In the genomic region with DNA sequence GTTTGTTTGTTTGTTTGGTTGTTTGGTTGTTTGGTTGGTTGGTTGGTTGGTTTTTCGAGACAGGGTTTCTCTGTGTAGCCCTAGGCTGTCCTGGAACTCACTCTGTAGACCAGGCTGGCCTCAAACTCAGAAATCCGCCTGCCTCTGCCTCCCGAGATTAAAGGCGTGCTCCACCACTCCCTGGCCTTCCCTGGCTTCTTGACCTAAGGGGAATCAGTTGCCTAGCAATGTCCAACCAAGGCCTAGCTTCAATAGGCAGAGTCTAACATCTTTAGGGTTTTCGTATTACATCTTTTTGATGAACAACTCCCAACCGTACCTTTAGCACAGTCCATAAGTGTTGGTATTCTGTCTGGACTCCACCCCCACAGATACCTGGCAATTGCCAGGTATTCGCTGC, we compare ENCODE assay signal across 8 mouse cellular contexts. TPM values are rescaled to one million over a fixed set of nuclear protein-coding genes. Genes with fewer than 3 reads are reported as not detected.
DNase-seq lines count a peak whose midpoint lies in the region; ATAC-seq lines count a peak whose summit lies in the region.
"Not testable (repeated sequence)": the region's sequence is repeated elsewhere in the genome, so short reads cannot be mapped to it uniquely, and the experiment has no call there.
"Had no signal": no experiment of that assay in that cellular context is flagged by ENCODE, and none has a peak within 500 bp of the region (broad histone marks: within the 10 kb centered on the region; RNA-seq: fewer than 3 reads in every experiment).

No protein-coding gene starts in this region.

- H3K27me3 ChIP-seq in forebrain, embryonic 15.5 days; hindbrain, embryonic 10.5 days (ENCODE audit: insufficient read depth, poor library complexity, severe bottlenecking); liver, embryonic 12.5 days (replicated peaks); midbrain, embryonic 12.5 days; stomach, embryonic 14.5 days (ENCODE audit: control insufficient read depth, insufficient read depth, low read length): not testable (repeated sequence)

- ATAC-seq in forebrain, embryonic 15.5 days (replicated peaks), result peak; percentile 30
- ATAC-seq in liver, embryonic 12.5 days; stomach, embryonic 14.5 days (ENCODE audit: insufficient number of reproducible peaks, insufficient read depth, low FRiP score, low read depth): not testable (repeated sequence)
- peak; percentile 14 for ATAC-seq in midbrain, embryonic 12.5 days (ENCODE audit: low FRiP score, low read depth)

- peak overlapping the region; percentile 52 for H3K4me2 ChIP-seq in forebrain, embryonic 15.5 days (replicated peaks)
- peak overlapping the region; percentile 75 for H3K4me2 ChIP-seq in liver, embryonic 12.5 days
- H3K4me2 ChIP-seq in midbrain, embryonic 12.5 days (replicated peaks), result peak overlapping the region; percentile 62
- peak overlapping the region; percentile 69 for H3K4me2 ChIP-seq in stomach, embryonic 14.5 days (replicated peaks; ENCODE audit: low read depth, low read length)

- not testable (repeated sequence) for H3K9ac ChIP-seq in forebrain, embryonic 15.5 days (replicated peaks); liver, embryonic 12.5 days; midbrain, embryonic 12.5 days (replicated peaks); stomach, embryonic 14.5 days (replicated peaks; ENCODE audit: low read depth, low read length)

- peak overlapping the region; percentile 99 for H3K4me3 ChIP-seq in forebrain, embryonic 15.5 days
- H3K4me3 ChIP-seq in hindbrain, embryonic 10.5 days, result peak overlapping the region; percentile 88
- peak overlapping the region; percentile 79 for H3K4me3 ChIP-seq in liver, embryonic 12.5 days
- H3K4me3 ChIP-seq in midbrain, embryonic 12.5 days, result peak overlapping the region; percentile 95
- H3K4me3 ChIP-seq in stomach, embryonic 14.5 days (ENCODE audit: low read depth, low read length), result peak overlapping the region; percentile 88

- H3K27ac ChIP-seq in forebrain, embryonic 15.5 days (replicated peaks); hindbrain, embryonic 10.5 days; liver, embryonic 12.5 days; midbrain, embryonic 12.5 days (replicated peaks); stomach, embryonic 14.5 days (ENCODE audit: low read length): not testable (repeated sequence)

- not testable (repeated sequence) for H3K9me3 ChIP-seq in forebrain, embryonic 15.5 days; hindbrain, embryonic 10.5 days; liver, embryonic 12.5 days (replicated peaks); midbrain, embryonic 12.5 days; stomach, embryonic 14.5 days (ENCODE audit: control insufficient read depth, low read depth, low read length)

- peaks cover 14% of the 10 kb centered on the region; the same call in 1 of the 2 replicates for H3K36me3 ChIP-seq in forebrain, embryonic 15.5 days
- H3K36me3 ChIP-seq in hindbrain, embryonic 10.5 days, result peaks cover 30% of the 10 kb centered on the region
- peaks cover 34% of the 10 kb centered on the region for H3K36me3 ChIP-seq in liver, embryonic 12.5 days
- H3K36me3 ChIP-seq in midbrain, embryonic 12.5 days, result peaks cover 21% of the 10 kb centered on the region
- H3K36me3 ChIP-seq in stomach, embryonic 14.5 days (ENCODE audit: control insufficient read depth, insufficient read depth, low read length), result peaks cover 14% of the 10 kb centered on the region

- DNase-seq in cerebellum, adult 9-11 months, result peak; percentile 26
- DNase-seq in hindbrain, embryonic 10.5 days (ENCODE audit: low spot score), result not testable (repeated sequence)
- peak; percentile 4 for DNase-seq in kidney, adult 9 months

- H3K4me1 ChIP-seq in forebrain, embryonic 15.5 days; hindbrain, embryonic 10.5 days (replicated peaks); midbrain, embryonic 12.5 days; stomach, embryonic 14.5 days (ENCODE audit: control insufficient read depth, insufficient read depth, low read length): not testable (repeated sequence)
- peaks cover 17% of the 10 kb centered on the region for H3K4me1 ChIP-seq in liver, embryonic 12.5 days

- 85% methylated on average over 7 of the region's 7 CpGs for WGBS in forebrain, embryonic 15.5 days
- 86% methylated on average over 7 of the region's 7 CpGs for WGBS in hindbrain, embryonic 10.5 days
- WGBS in liver, embryonic 12.5 days (ENCODE audit: insufficient replicate concordance), result 77% methylated on average over 7 of the region's 7 CpGs
- 78% methylated on average over 7 of the region's 7 CpGs for WGBS in midbrain, embryonic 12.5 days
- 84% methylated on average over 7 of the region's 7 CpGs for WGBS in stomach, embryonic 14.5 days

RNA-seq across cellular contexts. Expression of a gene that starts 0.5 kb away (rescaled TPM):
- 32.6 and 37.8 TPM in 2 replicates for polyA plus RNA-seq in forebrain, embryonic 15.5 days (2015; fragmentation: Nextera tagmentation; extraction: Ambion mirVana)
- polyA plus RNA-seq in hindbrain, embryonic 10.5 days (2016; fragmentation: Nextera tagmentation; extraction: Ambion mirVana), result 56.2 and 66.4 TPM in 2 replicates
- polyA plus RNA-seq in liver, embryonic 12.5 days (2016; fragmentation: Nextera tagmentation; extraction: Ambion mirVana), result 58.3 and 61.1 TPM in 2 replicates
- polyA plus RNA-seq in midbrain, embryonic 12.5 days (2016; fragmentation: Nextera tagmentation; extraction: Ambion mirVana), result 55.0 and 57.0 TPM in 2 replicates
- polyA plus RNA-seq in stomach, embryonic 14.5 days (2014; fragmentation: Nextera tagmentation; extraction: Ambion mirVana), result 75.6 and 80.2 TPM in 2 replicates

RNA-seq across cellular contexts. Expression of a gene that starts 15.7 kb away (rescaled TPM):
- polyA plus RNA-seq in forebrain, embryonic 15.5 days (2015; fragmentation: Nextera tagmentation; extraction: Ambion mirVana), result not detected in 2 replicates
- polyA plus RNA-seq in hindbrain, embryonic 10.5 days (2016; fragmentation: Nextera tagmentation; extraction: Ambion mirVana), result not detected in 2 replicates
- not detected in 2 replicates for polyA plus RNA-seq in liver, embryonic 12.5 days (2016; fragmentation: Nextera tagmentation; extraction: Ambion mirVana)
- polyA plus RNA-seq in midbrain, embryonic 12.5 days (2016; fragmentation: Nextera tagmentation; extraction: Ambion mirVana), result not detected in 2 replicates
- polyA plus RNA-seq in stomach, embryonic 14.5 days (2014; fragmentation: Nextera tagmentation; extraction: Ambion mirVana), result not detected in 2 replicates
- polyA plus RNA-seq: adrenal gland, adult 2 months had no signal
